Mouse (Mus musculus) heart, postnatal 0 days (tissue): ENCODE results near the gene Sp7.

Experiments
- CTCF ChIP-seq: IDR thresholded peaks from 2 replicates; pipeline ENCODE4 v1.5.1; 2016; ENCODE audit warnings: antibody characterized with exemption, control low read depth, low read depth
- EP300 ChIP-seq: IDR thresholded peaks from 2 replicates; pipeline ENCODE4 v1.6.1; 2016; ENCODE audit warnings: antibody characterized with exemption, low read depth

DNA sequence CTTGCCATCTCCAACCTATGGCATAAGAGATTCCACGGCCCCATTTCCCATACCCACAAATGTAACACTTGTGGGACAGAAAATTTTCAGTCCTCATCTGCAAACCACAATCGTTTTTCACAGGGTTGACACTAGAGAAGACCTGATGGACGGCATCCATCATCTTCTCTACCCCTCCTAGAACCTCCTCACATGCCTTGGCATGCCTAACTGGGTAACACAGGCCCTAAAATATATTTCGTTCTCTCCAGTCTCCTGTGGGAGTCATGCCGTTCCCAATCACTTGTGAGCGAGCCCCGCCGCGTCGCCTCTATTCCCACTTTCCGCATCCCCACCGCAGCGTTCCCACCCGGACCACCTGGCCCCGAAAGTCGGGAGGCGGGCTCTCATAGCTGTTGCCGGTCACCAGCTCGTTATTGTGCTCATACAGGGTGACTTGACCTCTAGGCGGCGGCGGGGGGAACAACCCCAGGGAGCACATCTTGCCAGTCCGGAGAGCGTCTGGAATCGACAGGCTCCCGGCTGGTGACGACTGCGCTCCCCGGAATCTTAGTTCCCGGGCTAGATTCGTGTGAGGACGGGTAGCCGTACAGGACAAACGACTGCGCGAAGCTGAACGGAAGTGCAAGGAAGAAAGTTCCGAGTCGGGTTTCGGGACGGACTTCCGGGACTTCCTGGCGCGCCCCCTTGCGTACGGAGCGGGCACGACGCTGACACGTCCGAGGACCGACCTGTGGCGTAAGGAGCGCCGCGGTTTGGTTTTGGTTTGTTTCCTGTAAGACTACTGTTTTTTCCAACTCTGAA lies 16.6 kb downstream of the Sp7 start, which contains the start of gene Aaas:
- TF ChIP-seq CTCF, result peak; percentile 80
- TF ChIP-seq EP300, result no peak
